ENCODE assay signal across 8 mouse cellular contexts in the genomic region with DNA sequence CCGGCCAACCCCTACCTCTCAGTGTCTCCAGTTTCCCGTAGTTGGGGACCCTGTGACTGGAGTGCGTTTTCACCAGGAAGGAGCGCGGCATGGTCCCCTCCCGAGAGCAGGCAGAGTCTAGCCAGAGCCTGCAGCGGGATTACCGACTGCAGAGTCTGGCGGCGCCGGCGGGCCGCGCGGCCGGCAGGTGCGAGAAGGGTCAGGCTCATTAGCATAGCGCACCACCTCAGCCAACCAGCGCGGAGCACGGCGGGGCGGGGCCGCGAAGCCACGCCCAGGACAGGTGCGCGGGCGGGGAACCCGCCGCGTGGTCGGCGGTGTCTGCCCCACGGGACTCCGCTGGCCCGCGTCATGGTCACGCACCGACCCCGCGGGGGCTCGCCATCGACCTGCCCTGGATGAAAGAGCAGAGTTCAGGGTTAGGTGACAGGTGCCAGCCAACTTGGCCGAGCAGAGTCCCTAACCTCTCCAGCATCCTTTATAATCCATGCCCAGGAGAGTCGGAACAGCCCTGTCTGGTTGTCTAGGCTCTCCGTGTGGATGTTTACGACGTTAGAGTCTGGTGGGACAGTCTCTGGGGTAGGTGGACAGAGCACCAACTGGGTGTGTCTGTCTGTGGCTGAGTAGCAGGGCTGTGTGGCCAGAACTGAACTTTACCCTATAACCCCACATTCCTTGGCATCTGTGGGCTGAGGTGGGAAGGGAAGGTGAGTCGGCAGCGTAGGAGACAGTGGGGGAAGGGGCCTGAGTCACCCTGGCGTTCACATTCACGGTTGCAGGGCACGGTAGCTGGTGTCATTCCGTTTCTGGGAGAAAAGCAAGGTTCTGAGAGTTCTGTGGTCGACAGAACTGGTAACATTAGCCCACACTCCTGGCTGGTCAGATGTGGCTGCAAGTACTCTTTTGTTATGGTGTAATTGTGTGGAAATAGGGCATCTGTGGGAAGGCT. TPM values are rescaled to one million over a fixed set of nuclear protein-coding genes. Genes with fewer than 3 reads are reported as not detected.
DNase-seq lines count a peak whose midpoint lies in the region; ATAC-seq and TF ChIP-seq lines count a peak whose summit lies in the region.

A gene (minus strand): TSS at position 210 of the 949 bp plus-strand sequence.

- H3K27ac ChIP-seq in hindbrain, embryonic 11.5 days (ENCODE audit: low read depth, low read length) = no peak within 1 kb of the TSS
- H3K27ac ChIP-seq in limb, embryonic 14.5 days (replicated peaks; ENCODE audit: low read depth, low read length) = no peak within 1 kb of the TSS
- no peak within 1 kb of the TSS for H3K27ac ChIP-seq in midbrain, embryonic 15.5 days
- no peak within 1 kb of the TSS for H3K27ac ChIP-seq in testis, adult 2 months (ENCODE audit: control insufficient read depth, insufficient read depth, low read depth, low read length)

- peaks cover 9% of the 10 kb centered on the region; the same call in 1 of the 2 replicates for H3K4me1 ChIP-seq in hindbrain, embryonic 11.5 days (replicated peaks; ENCODE audit: control insufficient read depth, insufficient read depth, low read length)
- H3K4me1 ChIP-seq in limb, embryonic 14.5 days (ENCODE audit: control insufficient read depth, insufficient read depth, low read length) = peaks cover 13% of the 10 kb centered on the region
- H3K4me1 ChIP-seq in midbrain, embryonic 15.5 days = peaks cover 10% of the 10 kb centered on the region
- peaks cover 17% of the 10 kb centered on the region for H3K4me1 ChIP-seq in testis, adult 2 months (ENCODE audit: control insufficient read depth, insufficient read depth, low read length)

- no peak for TF ChIP-seq CTCF in testis, adult 2 months (IDR thresholded peaks at IDR 0.05; ENCODE audit: control insufficient read depth, insufficient read depth, insufficient replicate concordance, low read depth, low read length)

- H3K27me3 ChIP-seq in hindbrain, embryonic 11.5 days (ENCODE audit: control insufficient read depth, insufficient read depth, low read length) = peaks cover 33% of the 10 kb centered on the region
- H3K27me3 ChIP-seq in limb, embryonic 14.5 days (ENCODE audit: control insufficient read depth, insufficient read depth, low read length) = peaks cover 31% of the 10 kb centered on the region
- peaks cover 38% of the 10 kb centered on the region for H3K27me3 ChIP-seq in midbrain, embryonic 15.5 days (replicated peaks)
- H3K27me3 ChIP-seq in testis, adult 2 months (ENCODE audit: control insufficient read depth, insufficient read depth, low read length) = no peaks in the 10 kb centered on the region

- H3K36me3 ChIP-seq in hindbrain, embryonic 11.5 days (ENCODE audit: control insufficient read depth, insufficient read depth, low read length) = no peaks in the 10 kb centered on the region
- peaks cover 5% of the 10 kb centered on the region; the same call in 1 of the 2 replicates for H3K36me3 ChIP-seq in limb, embryonic 14.5 days (ENCODE audit: control insufficient read depth, insufficient read depth, low read length)
- no peaks in the 10 kb centered on the region for H3K36me3 ChIP-seq in midbrain, embryonic 15.5 days (replicated peaks)
- H3K36me3 ChIP-seq in testis, adult 2 months (ENCODE audit: control insufficient read depth, insufficient read depth, low read length) = no peaks in the 10 kb centered on the region

- DNase-seq in adrenal gland, postnatal 25 days = peak; percentile 43
- peak; percentile 51 for DNase-seq in fibroblast of lung, adult 2 months (ENCODE audit: low read depth)
- DNase-seq in hindbrain, embryonic 11.5 days (ENCODE audit: low spot score) = peak; percentile 47
- DNase-seq in limb, embryonic 14.5 days (ENCODE audit: low spot score) = peak; percentile 21
- DNase-seq in layer of hippocampus, adult 18-20 months (ENCODE audit: low spot score in 2 of 2) = no peak

- ATAC-seq in CD4-positive, CD25-positive, alpha-beta regulatory T cell, adult 4 months = peak; percentile 48
- peak; percentile 65; the same call in 1 of the 2 replicates for ATAC-seq in hindbrain, embryonic 11.5 days (ENCODE audit: low FRiP score)
- peak; percentile 78 for ATAC-seq in limb, embryonic 14.5 days (ENCODE audit: low FRiP score, low read depth)
- ATAC-seq in midbrain, embryonic 15.5 days (replicated peaks) = peak; percentile 54; the same call in 1 of the 2 replicates

- H3K4me3 ChIP-seq in hindbrain, embryonic 11.5 days (ENCODE audit: low read depth, low read length) = peak within 1 kb of the TSS; percentile 29
- H3K4me3 ChIP-seq in limb, embryonic 14.5 days (replicated peaks; ENCODE audit: low read length) = peak within 1 kb of the TSS; percentile 30
- peak within 1 kb of the TSS; percentile 35 for H3K4me3 ChIP-seq in midbrain, embryonic 15.5 days
- peak within 1 kb of the TSS; percentile 36 for H3K4me3 ChIP-seq in testis, adult 2 months (ENCODE audit: control insufficient read depth, low read depth, low read length)

- H3K4me2 ChIP-seq in hindbrain, embryonic 11.5 days (replicated peaks; ENCODE audit: low read depth, low read length) = peak within 1 kb of the TSS; percentile 50
- H3K4me2 ChIP-seq in limb, embryonic 14.5 days (replicated peaks; ENCODE audit: low read depth, low read length, severe bottlenecking) = peak within 1 kb of the TSS; percentile 47
- H3K4me2 ChIP-seq in midbrain, embryonic 15.5 days = peak within 1 kb of the TSS; percentile 73

- no peak within 1 kb of the TSS for H3K9ac ChIP-seq in hindbrain, embryonic 11.5 days (ENCODE audit: low read depth, low read length)
- H3K9ac ChIP-seq in limb, embryonic 14.5 days (ENCODE audit: low read depth, low read length, severe bottlenecking) = peak within 1 kb of the TSS; percentile 12; the same call in 1 of the 2 replicates
- peak within 1 kb of the TSS; percentile 1; the same call in 1 of the 2 replicates for H3K9ac ChIP-seq in midbrain, embryonic 15.5 days

- no peak for TF ChIP-seq POLR2A in limb, embryonic 14.5 days (IDR thresholded peaks at IDR 0.05; ENCODE audit: borderline replicate concordance, extremely low read depth, insufficient read depth, insufficient read length)
- no peak for TF ChIP-seq POLR2A in testis, adult 2 months (IDR thresholded peaks at IDR 0.05; ENCODE audit: control insufficient read depth, low read depth, low read length)

- WGBS in hindbrain, embryonic 11.5 days = 3% methylated on average over 54 of the region's 56 CpGs
- 5% methylated on average over 34 of the region's 56 CpGs for WGBS in limb, embryonic 14.5 days
- 2% methylated on average over 56 of the region's 56 CpGs for WGBS in midbrain, embryonic 15.5 days

- no peaks in the 10 kb centered on the region for H3K9me3 ChIP-seq in hindbrain, embryonic 11.5 days (ENCODE audit: control insufficient read depth, low read length)
- no peaks in the 10 kb centered on the region for H3K9me3 ChIP-seq in limb, embryonic 14.5 days (ENCODE audit: control insufficient read depth, low read length)
- no peaks in the 10 kb centered on the region for H3K9me3 ChIP-seq in midbrain, embryonic 15.5 days

RNA-seq across cellular contexts. Expression of the gene that starts here (rescaled TPM):
- 1 to 10 TPM; 2.6 to 5.2 TPM for polyA plus RNA-seq in CD4-positive, CD25-positive, alpha-beta regulatory T cell, adult 4 months (2017; shearing (Covaris generic))
- total RNA-seq in adrenal gland, postnatal 25 days (2021) = not detected in 2 replicates
- not detected in 2 replicates for polyA plus RNA-seq in hindbrain, embryonic 11.5 days (2014; fragmentation: Nextera tagmentation; extraction: Ambion mirVana)
- 2.1 and 2.5 TPM in 2 replicates for polyA plus RNA-seq in limb, embryonic 14.5 days (2012; rRNA removed)
- polyA plus RNA-seq in limb, embryonic 14.5 days (2014; fragmentation: Nextera tagmentation; extraction: Ambion mirVana) = 1.2 and 2.1 TPM in 2 replicates
- not detected in 2 replicates for polyA plus RNA-seq in midbrain, embryonic 15.5 days (2015; fragmentation: Nextera tagmentation; extraction: Ambion mirVana)
- polyA plus RNA-seq in testis, adult 2 months (2012; rRNA removed) = 3.7 and 3.8 TPM in 2 replicates
- total RNA-seq in layer of hippocampus, adult 18-20 months (2021) = not detected

Comparison
In these comparisons a context has a peak if more than half of its experiments do, and no peak if none do; other contexts are left out.
1. Peak in DNase-seq in adrenal gland, postnatal 25 days; RNA of the gene not detected or under 1 TPM.
2. Peak in DNase-seq, ATAC-seq, H3K4me3 ChIP-seq and H3K4me2 ChIP-seq in hindbrain, embryonic 11.5 days; RNA of the gene not detected or under 1 TPM.
3. Peak in ATAC-seq, H3K4me3 ChIP-seq, H3K9ac ChIP-seq and H3K4me2 ChIP-seq in midbrain, embryonic 15.5 days; RNA of the gene not detected or under 1 TPM.
4. DNase-seq: peak in fibroblast of lung, adult 2 months (single experiment) and limb, embryonic 14.5 days (single experiment); none in layer of hippocampus, adult 18-20 months (0 of 2).
5. Peak in every context shown above with its lines, with median percentiles within 50 percentile points of each other: ATAC-seq, H3K4me2 ChIP-seq and H3K4me3 ChIP-seq.